Comparison of ENCODE assay signal across 13 mouse cellular contexts in genomic region chr1:133766901-133767529, GRCm38 (mm10). TPM values are rescaled to one million over a fixed set of nuclear protein-coding genes. Genes with fewer than 3 reads are reported as not detected.
DNase-seq lines count a peak whose midpoint lies in the region; ATAC-seq and TF ChIP-seq lines count a peak whose summit lies in the region.
"Had no signal": no experiment of that assay in that cellular context is flagged by ENCODE, and none has a peak within 500 bp of the region (broad histone marks: within the 10 kb centered on the region; RNA-seq: fewer than 3 reads in every experiment).

No protein-coding gene starts in this region.

- H3K36me3 ChIP-seq in heart, embryonic 10.5 days = peaks cover 10% of the 10 kb centered on the region
- no peaks in the 10 kb centered on the region for H3K36me3 ChIP-seq in testis, adult 2 months (ENCODE audit: control insufficient read depth, insufficient read depth, low read length)
- no peaks in the 10 kb centered on the region for H3K36me3 ChIP-seq in intestine, embryonic 16.5 days (ENCODE audit: control insufficient read depth, insufficient read depth, low read length)
- H3K36me3 ChIP-seq: midbrain, embryonic 12.5 days had no signal

- no peak for TF ChIP-seq CTCF in testis, adult 2 months (IDR thresholded peaks at IDR 0.05; ENCODE audit: control insufficient read depth, insufficient read depth, insufficient replicate concordance, low read depth, low read length)

- H3K27ac ChIP-seq in heart, embryonic 10.5 days = peak overlapping the region; percentile 81
- peak overlapping the region; percentile 60 for H3K27ac ChIP-seq in testis, adult 2 months (ENCODE audit: control insufficient read depth, insufficient read depth, low read depth, low read length)
- peak overlapping the region; percentile 39 for H3K27ac ChIP-seq in intestine, embryonic 16.5 days (ENCODE audit: low read length)
- H3K27ac ChIP-seq: midbrain, embryonic 12.5 days had no signal

- H3K4me3 ChIP-seq in heart, embryonic 10.5 days = peak overlapping the region; percentile 8; the same call in 1 of the 2 replicates
- no peak overlapping the region for H3K4me3 ChIP-seq in testis, adult 2 months (ENCODE audit: control insufficient read depth, low read depth, low read length)
- H3K4me3 ChIP-seq in intestine, embryonic 16.5 days (ENCODE audit: low read length) = no peak overlapping the region
- H3K4me3 ChIP-seq: midbrain, embryonic 12.5 days had no signal

- WGBS in heart, embryonic 10.5 days = 12% methylated on average over 11 of the region's 11 CpGs
- WGBS in intestine, embryonic 16.5 days = 21% methylated on average over 11 of the region's 11 CpGs

- peak; percentile 49; the same call in 1 of the 2 replicates for ATAC-seq in intestine, embryonic 16.5 days
- ATAC-seq: CD4-positive, CD25-positive, alpha-beta regulatory T cell, adult 4 months had no signal

- H3K27me3 ChIP-seq in heart, embryonic 10.5 days (ENCODE audit: insufficient read depth, poor library complexity, severe bottlenecking) = no peaks in the 10 kb centered on the region
- H3K27me3 ChIP-seq in testis, adult 2 months (ENCODE audit: control insufficient read depth, insufficient read depth, low read length) = no peaks in the 10 kb centered on the region
- no peaks in the 10 kb centered on the region for H3K27me3 ChIP-seq in intestine, embryonic 16.5 days (replicated peaks; ENCODE audit: control insufficient read depth, insufficient read depth, low read length)
- H3K27me3 ChIP-seq: midbrain, embryonic 12.5 days had no signal

- peak overlapping the region; percentile 30; the same call in 1 of the 2 replicates for H3K9ac ChIP-seq in intestine, embryonic 16.5 days (ENCODE audit: low read depth, low read length)
- H3K9ac ChIP-seq: midbrain, embryonic 12.5 days had no signal

- peaks cover 76% of the 10 kb centered on the region for H3K4me1 ChIP-seq in heart, embryonic 10.5 days
- no peaks in the 10 kb centered on the region; the same call in 1 of the 2 replicates for H3K4me1 ChIP-seq in testis, adult 2 months (ENCODE audit: control insufficient read depth, insufficient read depth, low read length)
- H3K4me1 ChIP-seq in intestine, embryonic 16.5 days (ENCODE audit: control insufficient read depth, insufficient read depth, low read length) = peaks cover 16% of the 10 kb centered on the region; the same call in 1 of the 2 replicates

- DNase-seq in heart, embryonic 10.5 days (ENCODE audit: low spot score) = no peak
- no peak for DNase-seq in heart, adult 18-20 months
- no peak for DNase-seq in testis, postnatal 10 days (ENCODE audit: low spot score)
- no peak for DNase-seq in cerebellum, postnatal 14 days
- no peak for DNase-seq in MN1 (ENCODE audit: low spot score)
- DNase-seq in ovary, postnatal 10 days (ENCODE audit: low spot score) = no peak
- DNase-seq: adrenal gland, adult 2 months; cerebellum, adult 18-20 months; right cerebral cortex, postnatal 4 days had no signal

- no peak overlapping the region for H3K4me2 ChIP-seq in intestine, embryonic 16.5 days (ENCODE audit: low read depth, low read length)
- H3K4me2 ChIP-seq: midbrain, embryonic 12.5 days had no signal

- no peaks in the 10 kb centered on the region for H3K9me3 ChIP-seq in heart, embryonic 10.5 days
- no peaks in the 10 kb centered on the region for H3K9me3 ChIP-seq in intestine, embryonic 16.5 days (ENCODE audit: control insufficient read depth, low read length)
- H3K9me3 ChIP-seq: midbrain, embryonic 12.5 days had no signal

- no peak for TF ChIP-seq POLR2A in testis, adult 2 months (IDR thresholded peaks at IDR 0.05; ENCODE audit: control insufficient read depth, low read depth, low read length)

RNA-seq across cellular contexts. Expression of gene Atp2b4, which starts 33.8 kb away (rescaled TPM):
- polyA plus RNA-seq in heart, embryonic 10.5 days (2016; fragmentation: Nextera tagmentation; extraction: Ambion mirVana) = 15.2 and 26.4 TPM in 2 replicates
- total RNA-seq in heart, adult 18-20 months (2021) = 10 to 100 TPM; 17.2 to 19.3 TPM
- 21.8 and 22.8 TPM in 2 replicates for polyA plus RNA-seq in testis, adult 2 months (2012; rRNA removed)
- 14.8 and 14.9 TPM in 2 replicates for polyA plus RNA-seq in intestine, embryonic 16.5 days (2015; fragmentation: Nextera tagmentation; extraction: Ambion mirVana)
